Mouse (Mus musculus) CH12.LX (cell line): ENCODE measurements around the gene Ece1.

Experiments
- CTCF ChIP-seq, 2 experiments: IDR thresholded peaks in 1 of 2; conservative IDR thresholded peaks in 1 of 2; 2 replicates each; pipeline ENCODE4 v1.5.1; 2011 to 2012; ENCODE audit warnings: low read depth in 2 of 2, low read length in 2 of 2, improper control_type of control experiment in 1 of 2, inconsistent platforms in 1 of 2, mild to moderate bottlenecking in 1 of 2, moderate library complexity in 1 of 2
- JUND ChIP-seq: conservative IDR thresholded peaks from 2 replicates; pipeline ENCODE4 v1.6.1; 2011; ENCODE audit warnings: low read depth, low read length, improper control_type of control experiment
- MAFK ChIP-seq: IDR thresholded peaks from 2 replicates; pipeline ENCODE4 v1.6.1; 2011; ENCODE audit warnings: low read length, improper control_type of control experiment; ENCODE audit not compliant: insufficient replicate concordance
- MAX ChIP-seq: IDR thresholded peaks from 2 replicates; pipeline ENCODE4 v1.6.1; 2011; ENCODE audit warnings: low read length, improper control_type of control experiment
- NELFE ChIP-seq: IDR thresholded peaks from 2 replicates; pipeline ENCODE4 v1.6.1; 2011; ENCODE audit warnings: low read depth, low read length, improper control_type of control experiment
- NRF1 ChIP-seq: IDR thresholded peaks from 2 replicates; pipeline ENCODE4 v1.6.1; 2014; ENCODE audit warnings: low read depth, mild to moderate bottlenecking, inconsistent platforms, low read length, improper control_type of control experiment, moderate library complexity
- POLR2A ChIP-seq: IDR thresholded peaks from 2 replicates; pipeline ENCODE4 v1.6.1; 2011; ENCODE audit warnings: low read depth, mild to moderate bottlenecking, improper control_type of control experiment, low read length
- POLR2AphosphoS2 ChIP-seq: IDR thresholded peaks from 2 replicates; pipeline ENCODE4 v1.6.1; 2011; ENCODE audit warnings: low read depth, low read length, improper control_type of control experiment
- RCOR1 ChIP-seq: conservative IDR thresholded peaks from 2 replicates; pipeline ENCODE4 v1.6.1; 2012; ENCODE audit warnings: low read depth, mild to moderate bottlenecking, inconsistent platforms, low read length, improper control_type of control experiment

- TF ChIP-seq MAX (no peak), JUND (no peak), POLR2AphosphoS2 (no peak), NRF1 (no peak), NELFE (no peak), CTCF (conservative IDR thresholded peaks at IDR 0.05 in 1 of 2, IDR thresholded peaks at IDR 0.05 in 1 of 2; ENCODE audit: low read depth in 2 of 2, low read length in 2 of 2) (no peak), POLR2A (no peak), MAFK (no peak), RCOR1 (no peak)
Measured at GRCm38 (mm10) chr4:137876834-137877233, 14.8 kb downstream of the Ece1 start.
